Mouse (Mus musculus) lung, adult 2 months (tissue): ENCODE measurements around the gene Slc8a1.

Experiments used
- CTCF ChIP-seq: fragments of 200-500 bp; IDR thresholded peaks from 2 replicates; pipeline ENCODE4 v1.5.1; 2011; ENCODE audit warnings: mild to moderate bottlenecking, low read length, control low read depth; ENCODE audit not compliant: insufficient read depth
- POLR2A ChIP-seq: fragments of 200-500 bp; IDR thresholded peaks from 2 replicates; pipeline ENCODE4 v1.6.1; 2011; ENCODE audit warnings: low read depth, mild to moderate bottlenecking, control low read depth, low read length, borderline replicate concordance; ENCODE audit errors: extremely low read depth

DNA sequence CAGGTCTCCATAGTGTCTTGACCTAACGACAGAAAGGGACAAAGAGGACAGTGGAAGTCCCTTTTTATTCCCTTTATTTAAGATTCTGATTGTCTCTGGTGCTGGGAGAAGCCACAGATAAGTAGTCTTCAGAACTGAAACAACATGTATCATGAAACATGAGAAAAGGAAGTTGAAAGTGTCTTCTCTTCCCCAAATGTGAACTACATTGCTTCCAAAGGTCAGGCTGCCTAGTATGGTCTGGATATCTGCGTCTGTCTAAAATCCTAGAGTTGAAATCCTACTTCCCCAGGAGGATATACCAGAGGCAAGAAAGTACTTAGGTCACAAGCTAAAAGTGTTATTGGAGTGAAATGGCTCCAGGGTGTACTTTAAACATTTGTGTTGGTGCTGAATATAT is 34.9 kb downstream of the Slc8a1 start:
- TF ChIP-seq POLR2A, result no peak
- TF ChIP-seq CTCF, result no peak
